Mouse (Mus musculus): ENCODE measurements around the gene Lrrc10b.

GRCm38 (mm10) chr19:10426312-10426711, 31.0 kb downstream of the Lrrc10b start:
- no peak for TF ChIP-seq CTCF (IDR thresholded peaks at IDR 0.05; ENCODE audit: low read depth)
- no peak for TF ChIP-seq EP300 (IDR thresholded peaks at IDR 0.05; ENCODE audit: low read depth)
